Mouse (Mus musculus) forebrain, embryonic 16.5 days (tissue): ENCODE results near the gene Gpr162. TPM values are rescaled to one million over a fixed set of nuclear protein-coding genes. Genes with fewer than 3 reads are reported as not detected.
"Not testable (repeated sequence)": the region's sequence is repeated elsewhere in the genome, so short reads cannot be mapped to it uniquely, and the experiment has no call there.

ENCODE experiments used
- ATAC-seq: fragments of 200-750 bp; cut with Nextera tagmentation; 2 replicates; pipeline ENCODE4 v1.8.0; 2017; ENCODE audit warnings: mild to moderate bottlenecking, moderate library complexity
- H3K27ac ChIP-seq: fragments of 300-500 bp; sonication (generic); 2 replicates; pipeline ENCODE4 v1.5.1; 2014; ENCODE audit warnings: low read length, control low read depth
- H3K27me3 ChIP-seq: fragments of 300-500 bp; sonication (generic); replicated peaks from 2 replicates; pipeline ENCODE4 v1.6.1; 2014; ENCODE audit warnings: low read length; ENCODE audit not compliant: control insufficient read depth, insufficient read depth
- H3K36me3 ChIP-seq: fragments of 300-500 bp; sonication (generic); 2 replicates; pipeline ENCODE4 v1.6.1; 2014; ENCODE audit not compliant: control insufficient read depth, insufficient read depth
- H3K4me1 ChIP-seq: fragments of 300-500 bp; sonication (generic); replicated peaks from 2 replicates; pipeline ENCODE4 v1.6.1; 2014; ENCODE audit warnings: low read length; ENCODE audit not compliant: control insufficient read depth, insufficient read depth
- H3K4me2 ChIP-seq: fragments of 300-500 bp; sonication (generic); 2 replicates; pipeline ENCODE4 v1.6.1; 2014; ENCODE audit warnings: mild to moderate bottlenecking, low read length, control low read depth
- H3K4me3 ChIP-seq: fragments of 300-500 bp; sonication (generic); replicated peaks from 2 replicates; pipeline ENCODE4 v1.5.1; 2014; ENCODE audit warnings: mild to moderate bottlenecking, low read length, control low read depth
- H3K9ac ChIP-seq: fragments of 300-500 bp; sonication (generic); replicated peaks from 2 replicates; pipeline ENCODE4 v1.6.1; 2014; ENCODE audit warnings: low read depth, low read length, control low read depth
- H3K9me3 ChIP-seq: fragments of 300-500 bp; sonication (generic); 2 replicates; pipeline ENCODE4 v1.6.1; 2016; ENCODE audit warnings: low read length; ENCODE audit not compliant: control insufficient read depth
- WGBS: fragments of 180-500 bp; shearing (Covaris S2); extraction: QIAGEN DNeasy Blood & Tissue Kit; methylation state at CpG from one replicate; pipeline ENCODE4 v1.1.7; 2014; 5-methylcytosine and 5-hydroxymethylcytosine counted together
- polyA plus RNA-seq: library from polyadenylated mRNA; unstranded; fragments of >200 nt; fragmentation: Nextera tagmentation; extraction: Ambion mirVana; gene quantifications from 2 replicates; pipeline ENCODE4 v1.2.1, GENCODE M21; 2015

The Gpr162 gene
- polyA plus RNA-seq, 1 experiment from 2014 or later: 28.8 TPM

DNA sequence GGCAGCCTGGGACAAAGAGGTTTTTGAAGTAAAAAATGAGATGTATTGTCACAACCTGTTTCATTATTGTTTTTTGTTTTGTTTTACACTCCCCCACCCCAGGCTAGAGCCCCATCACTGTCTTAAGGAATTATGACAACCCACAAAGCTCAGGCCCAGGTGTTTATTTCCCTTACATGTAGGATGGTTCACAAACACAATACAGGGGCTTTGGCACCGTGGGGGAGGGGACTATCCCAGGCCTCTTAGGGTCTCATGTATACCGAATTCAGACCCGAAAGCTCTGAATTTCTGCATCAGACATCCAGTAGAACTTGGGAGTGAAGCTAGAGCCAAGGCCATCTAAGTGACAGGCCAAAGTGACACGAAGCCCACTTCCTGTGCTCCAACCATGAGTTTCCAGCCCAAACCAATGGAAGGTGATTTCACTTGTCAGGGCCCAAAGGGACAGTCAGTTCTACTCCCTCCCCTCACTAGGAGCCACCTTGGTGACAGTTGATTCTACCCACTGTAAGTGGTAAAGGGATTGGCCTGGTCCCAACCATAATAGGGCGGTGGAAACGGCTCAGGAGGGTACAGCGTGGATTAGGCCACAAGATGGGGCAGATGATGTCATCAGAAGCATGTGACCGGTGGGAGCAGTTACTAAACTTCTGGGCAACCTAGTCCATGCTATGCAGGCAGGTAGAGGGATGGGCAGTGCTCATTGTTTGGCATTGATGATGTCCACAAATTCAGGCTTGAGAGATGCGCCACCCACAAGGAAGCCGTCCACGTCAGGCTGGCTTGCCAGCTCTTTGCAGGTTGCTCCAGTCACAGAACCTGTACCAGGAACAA, 53.0 kb downstream of the Gpr162 start:
- not testable (repeated sequence) for H3K27ac ChIP-seq, H3K9me3 ChIP-seq, H3K27me3 ChIP-seq, H3K36me3 ChIP-seq, H3K4me3 ChIP-seq, H3K9ac ChIP-seq, H3K4me2 ChIP-seq, ATAC-seq
- peaks cover 32% of the 10 kb centered on the region for H3K4me1 ChIP-seq
- WGBS: 72% methylated on average over 9 of the region's 11 CpGs

DNA sequence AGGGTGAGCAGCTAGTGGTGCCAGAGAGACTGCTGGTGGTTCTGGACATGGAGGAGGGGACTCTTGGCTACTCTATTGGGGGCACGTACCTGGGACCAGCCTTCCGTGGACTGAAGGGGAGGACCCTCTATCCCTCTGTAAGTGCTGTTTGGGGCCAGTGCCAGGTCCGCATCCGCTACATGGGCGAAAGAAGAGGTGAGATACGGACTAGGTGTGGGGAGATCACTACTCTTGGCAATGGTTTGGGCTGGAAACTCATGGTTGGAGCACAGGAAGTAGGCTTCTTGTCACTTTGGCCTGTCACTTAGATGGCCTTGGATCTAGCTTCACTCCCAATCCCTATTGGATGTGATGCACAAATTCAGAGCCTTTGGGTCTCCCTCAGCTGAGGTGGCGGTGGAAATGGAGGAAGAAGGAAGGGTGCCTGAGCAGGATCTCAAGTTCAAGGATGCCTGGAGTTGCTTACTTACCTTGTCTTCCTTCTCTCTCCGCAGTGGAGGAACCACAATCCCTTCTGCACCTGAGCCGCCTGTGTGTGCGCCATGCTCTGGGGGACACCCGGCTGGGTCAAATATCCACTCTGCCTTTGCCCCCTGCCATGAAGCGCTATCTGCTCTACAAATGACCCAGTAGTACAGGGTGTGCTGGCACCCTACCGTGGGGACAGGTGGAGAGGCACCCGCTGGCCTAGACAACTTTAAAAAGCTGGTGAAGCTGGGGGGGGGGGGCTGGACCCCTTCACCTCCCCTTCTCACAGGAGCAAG, 53.8 kb downstream of the Gpr162 start:
- H3K4me3 ChIP-seq: peak overlapping the region; percentile 46
- no peaks in the 10 kb centered on the region for H3K36me3 ChIP-seq
- H3K9me3 ChIP-seq: no peaks in the 10 kb centered on the region
- no peak for ATAC-seq
- H3K9ac ChIP-seq: no peak overlapping the region
- peak overlapping the region; percentile 80 for H3K4me2 ChIP-seq
- peaks cover 38% of the 10 kb centered on the region for H3K4me1 ChIP-seq
- 45% methylated on average over 14 of the region's 14 CpGs for WGBS
- no peaks in the 10 kb centered on the region for H3K27me3 ChIP-seq
- H3K27ac ChIP-seq: no peak overlapping the region

DNA sequence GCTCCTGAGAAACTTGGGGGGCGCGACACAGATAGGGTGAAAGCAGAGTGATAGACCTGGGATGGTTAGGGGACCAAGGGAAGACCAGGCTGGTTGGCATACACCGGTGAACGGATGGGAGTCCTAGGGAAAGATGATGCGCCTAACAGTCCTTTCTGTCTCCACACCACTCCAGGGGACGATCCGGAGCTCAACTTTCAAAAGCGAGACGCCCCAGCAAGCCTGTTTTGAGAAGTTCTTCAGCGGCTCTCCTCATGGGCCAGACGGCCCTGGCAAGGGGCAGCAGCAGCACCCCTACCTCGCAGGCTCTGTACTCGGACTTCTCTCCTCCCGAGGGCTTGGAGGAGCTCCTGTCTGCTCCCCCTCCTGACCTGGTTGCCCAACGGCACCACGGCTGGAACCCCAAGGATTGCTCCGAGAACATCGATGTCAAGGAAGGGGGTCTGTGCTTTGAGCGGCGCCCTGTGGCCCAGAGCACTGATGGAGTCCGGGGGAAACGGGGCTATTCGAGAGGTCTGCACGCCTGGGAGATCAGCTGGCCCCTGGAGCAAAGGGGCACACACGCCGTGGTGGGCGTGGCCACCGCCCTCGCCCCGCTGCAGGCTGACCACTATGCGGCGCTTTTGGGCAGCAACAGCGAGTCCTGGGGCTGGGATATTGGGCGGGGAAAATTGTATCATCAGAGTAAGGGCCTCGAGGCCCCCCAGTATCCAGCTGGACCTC, 54.6 kb downstream of the Gpr162 start:
- Histone ChIP-seq H3K36me3 (no peaks in the 10 kb centered on the region), H3K4me3 (peak overlapping the region; percentile 46), H3K4me1 (peaks cover 38% of the 10 kb centered on the region), H3K9me3 (no peaks in the 10 kb centered on the region), H3K27ac (peak overlapping the region; percentile 60), H3K9ac (peak overlapping the region; percentile 55), H3K4me2 (peak overlapping the region; percentile 80), H3K27me3 (no peaks in the 10 kb centered on the region)
- under 1% methylated on average over 35 of the region's 35 CpGs for WGBS
- 0 out of 2 replicates have a peak, but pooled peaks have one; percentile 1 for ATAC-seq

Other genes with a start within 250 kb of the Gpr162 start
- 0.08 and 0.21 TPM in 2 replicates for gene C1s2, start 227.9 kb downstream of the Gpr162 start, polyA plus RNA-seq
- gene Lpcat3, start 201.0 kb downstream of the Gpr162 start, polyA plus RNA-seq: 35.9 and 36.7 TPM in 2 replicates
- gene Emg1, start 151.8 kb downstream of the Gpr162 start, polyA plus RNA-seq: 142 and 150 TPM in 2 replicates
- 250 and 252 TPM in 2 replicates for gene Phb2, start 151.6 kb downstream of the Gpr162 start, polyA plus RNA-seq
- 3.3 and 4.5 TPM in 2 replicates for gene Ptpn6, start 125.3 kb downstream of the Gpr162 start, polyA plus RNA-seq
- 614 and 641 TPM in 2 replicates for gene Grcc10, start 122.6 kb downstream of the Gpr162 start, polyA plus RNA-seq
- gene Gm45234, start 108.0 kb downstream of the Gpr162 start, polyA plus RNA-seq: not detected in 2 replicates
- 23.4 and 27.0 TPM in 2 replicates for gene Atn1, start 107.5 kb downstream of the Gpr162 start, polyA plus RNA-seq
- gene Eno2, start 94.3 kb downstream of the Gpr162 start, polyA plus RNA-seq: 44.9 and 63.3 TPM in 2 replicates
- gene Lrrc23, start 84.3 kb downstream of the Gpr162 start, polyA plus RNA-seq: 2.5 and 4.9 TPM in 2 replicates
- 4.7 and 5.9 TPM in 2 replicates for gene Spsb2, start 55.3 kb downstream of the Gpr162 start, polyA plus RNA-seq
- gene Tpi1, start 49.7 kb downstream of the Gpr162 start, polyA plus RNA-seq: 359 and 360 TPM in 2 replicates
- 203 and 216 TPM in 2 replicates for gene Usp5, start 34.5 kb downstream of the Gpr162 start, polyA plus RNA-seq
- gene Cdca3, start 34.4 kb downstream of the Gpr162 start, polyA plus RNA-seq: 69.7 and 76.7 TPM in 2 replicates
- 0.42 and 0.75 TPM in 2 replicates for gene Gnb3, start 23.7 kb downstream of the Gpr162 start, polyA plus RNA-seq
- gene P3h3, start 6.2 kb downstream of the Gpr162 start, polyA plus RNA-seq: 13.0 and 16.8 TPM in 2 replicates
- gene Cd4, start 24.2 kb upstream of the Gpr162 start, polyA plus RNA-seq: 0.06 and 0.30 TPM in 2 replicates
- gene Lag3, start 47.7 kb upstream of the Gpr162 start, polyA plus RNA-seq: 1.7 and 2.9 TPM in 2 replicates
- 666 and 701 TPM in 2 replicates for gene Ptms, start 56.1 kb upstream of the Gpr162 start, polyA plus RNA-seq
- gene Mlf2, start 67.4 kb upstream of the Gpr162 start, polyA plus RNA-seq: 459 and 463 TPM in 2 replicates
- gene Cops7a, start 101.6 kb upstream of the Gpr162 start, polyA plus RNA-seq: 94.4 and 96.7 TPM in 2 replicates
- 36.6 and 44.7 TPM in 2 replicates for gene Pianp, start 132.7 kb upstream of the Gpr162 start, polyA plus RNA-seq
- gene Zfp384, start 145.2 kb upstream of the Gpr162 start, polyA plus RNA-seq: 15.2 and 19.0 TPM in 2 replicates
- 200 and 204 TPM in 2 replicates for gene Ing4, start 175.8 kb upstream of the Gpr162 start, polyA plus RNA-seq
- 21.4 and 31.6 TPM in 2 replicates for gene Acrbp, start 185.7 kb upstream of the Gpr162 start, polyA plus RNA-seq
- gene Lpar5, start 203.9 kb upstream of the Gpr162 start, polyA plus RNA-seq: 0.44 and 0.60 TPM in 2 replicates
- 78.1 and 79.8 TPM in 2 replicates for gene Chd4, start 232.0 kb upstream of the Gpr162 start, polyA plus RNA-seq